Mouse (Mus musculus): ENCODE results near the gene Spaca6. TPM values are rescaled to one million over a fixed set of nuclear protein-coding genes. Genes with fewer than 3 reads are reported as not detected.
A peak's percentile ranks its signal among the peaks of the same experiment; 100 is the strongest.

The Spaca6 gene
- total and polyA plus RNA-seq, 2 experiments, result 2.9 to 6.5 TPM

DNA sequence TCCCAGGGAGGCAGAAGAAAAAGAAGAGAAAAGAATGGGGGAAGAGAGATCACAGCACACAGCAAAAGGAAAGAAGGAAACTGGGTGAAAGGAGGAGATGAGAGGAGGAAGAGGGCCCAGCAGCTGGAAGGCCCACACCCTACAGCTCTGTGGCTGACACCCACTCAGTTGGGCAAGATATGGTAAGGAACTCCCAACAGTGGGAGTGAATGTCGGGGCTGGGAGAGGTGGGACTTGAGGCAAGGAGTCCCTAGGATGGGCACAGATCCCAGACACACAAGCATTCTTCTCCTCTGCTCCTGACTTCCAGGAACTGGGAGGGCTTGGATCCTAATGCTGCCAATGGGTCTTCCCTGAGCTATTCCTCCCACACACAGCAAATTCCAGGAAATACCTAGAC is 35.4 kb downstream of the Spaca6 start:
- H3K27me3 ChIP-seq (ENCODE audit: control insufficient read depth, insufficient read depth, low read length), result no peaks in the 10 kb centered on the region
- no peak overlapping the region for H3K9ac ChIP-seq (ENCODE audit: low read depth, low read length)
- H3K36me3 ChIP-seq (ENCODE audit: control insufficient read depth, insufficient read depth, low read length), result no peaks in the 10 kb centered on the region
- H3K4me3 ChIP-seq (ENCODE audit: insufficient read depth, low read depth, low read length), result no peak overlapping the region
- 67% methylated on average over 1 of the region's 1 CpGs for WGBS
- no peak overlapping the region for H3K27ac ChIP-seq (replicated peaks; ENCODE audit: insufficient read depth, low read depth, low read length)
- no peaks in the 10 kb centered on the region for H3K79me2 ChIP-seq (ENCODE audit: control insufficient read depth, insufficient read depth, low read length)
- DNase-seq (ENCODE audit: extremely low read depth, low read depth, low spot score), result no peak
- no peak for TF ChIP-seq CTCF (IDR thresholded peaks at IDR 0.05; ENCODE audit: low read depth, low read length)
- TF ChIP-seq POLR2A (IDR thresholded peaks at IDR 0.05; ENCODE audit: extremely low read depth, insufficient read depth, low read length), result no peak
- peaks cover 2% of the 10 kb centered on the region; the same call in 1 of the 2 replicates for H3K4me1 ChIP-seq (ENCODE audit: control insufficient read depth, insufficient read depth, low read length)

DNA sequence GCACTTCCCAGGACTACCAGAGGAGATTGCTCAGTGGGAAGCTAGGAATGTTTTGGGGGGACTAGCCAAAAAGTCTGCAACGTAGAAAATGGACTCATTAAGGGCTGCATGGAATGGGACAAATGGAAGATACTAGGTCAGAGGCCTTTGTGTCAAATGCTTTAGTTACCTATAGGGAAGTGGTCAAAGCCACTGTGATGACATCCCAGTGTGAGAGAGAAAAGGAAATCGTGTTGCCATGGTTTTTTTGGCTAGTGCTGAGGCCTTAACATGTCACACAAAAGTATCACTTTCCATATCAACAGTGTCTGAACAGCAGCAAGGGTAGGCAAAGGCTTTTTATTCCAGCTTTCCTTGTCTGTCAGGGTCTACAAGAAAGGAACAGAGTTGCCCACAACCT is 38.2 kb downstream of the Spaca6 start:
- Histone ChIP-seq H3K9ac (ENCODE audit: low read depth, low read length) (no peak overlapping the region), H3K79me2 (ENCODE audit: control insufficient read depth, insufficient read depth, low read length) (no peaks in the 10 kb centered on the region), H3K36me3 (ENCODE audit: control insufficient read depth, insufficient read depth, low read length) (no peaks in the 10 kb centered on the region), H3K4me1 (ENCODE audit: control insufficient read depth, insufficient read depth, low read length) (peaks cover 2% of the 10 kb centered on the region; the same call in 1 of the 2 replicates), H3K27me3 (ENCODE audit: control insufficient read depth, insufficient read depth, low read length) (no peaks in the 10 kb centered on the region), H3K4me3 (ENCODE audit: insufficient read depth, low read depth, low read length) (no peak overlapping the region), H3K27ac (replicated peaks; ENCODE audit: insufficient read depth, low read depth, low read length) (no peak overlapping the region)
- TF ChIP-seq POLR2A (IDR thresholded peaks at IDR 0.05; ENCODE audit: extremely low read depth, insufficient read depth, low read length), result no peak
- TF ChIP-seq CTCF (IDR thresholded peaks at IDR 0.05; ENCODE audit: low read depth, low read length), result no peak
- WGBS, result 68% methylated on average over 2 of the region's 2 CpGs
- peak; percentile 22 for DNase-seq (ENCODE audit: extremely low read depth, low read depth, low spot score)

DNA sequence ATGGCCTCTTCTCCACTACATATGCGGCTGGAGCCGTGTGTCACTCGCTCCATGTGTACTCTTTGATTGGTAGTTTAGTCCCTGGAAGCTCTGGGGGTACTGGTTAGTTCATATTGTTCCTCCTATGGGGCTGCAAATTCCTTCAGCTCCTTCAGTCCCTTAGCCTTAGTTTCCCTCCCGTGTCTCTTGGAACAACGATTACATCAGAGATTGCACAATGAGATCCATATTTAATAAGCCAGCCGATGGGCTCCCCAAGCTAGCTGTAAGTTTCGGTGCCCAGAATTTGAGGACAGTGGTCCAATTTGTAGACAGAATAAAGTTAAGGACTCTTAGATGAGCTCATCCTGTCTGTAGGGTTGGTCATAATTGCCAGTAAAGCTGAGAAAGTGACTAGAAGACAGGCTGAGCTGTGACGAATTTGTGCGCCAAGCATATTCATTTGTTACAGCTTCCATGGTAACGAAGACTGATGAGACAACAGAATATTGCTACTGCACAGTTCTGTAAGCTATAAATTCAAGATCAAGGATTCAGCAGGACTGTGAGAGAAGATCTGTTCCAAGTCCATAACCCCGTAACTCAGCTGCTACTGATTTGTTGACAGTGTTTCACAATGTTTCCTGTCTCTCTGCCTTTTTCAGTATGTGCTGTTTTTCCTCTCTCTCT is 40.0 kb downstream of the Spaca6 start:
- Histone ChIP-seq H3K27me3 (ENCODE audit: control insufficient read depth, insufficient read depth, low read length) (no peaks in the 10 kb centered on the region), H3K36me3 (ENCODE audit: control insufficient read depth, insufficient read depth, low read length) (no peaks in the 10 kb centered on the region), H3K4me1 (ENCODE audit: control insufficient read depth, insufficient read depth, low read length) (peaks cover 2% of the 10 kb centered on the region; the same call in 1 of the 2 replicates), H3K27ac (replicated peaks; ENCODE audit: insufficient read depth, low read depth, low read length) (no peak overlapping the region), H3K9ac (ENCODE audit: low read depth, low read length) (no peak overlapping the region), H3K79me2 (ENCODE audit: control insufficient read depth, insufficient read depth, low read length) (no peaks in the 10 kb centered on the region), H3K4me3 (ENCODE audit: insufficient read depth, low read depth, low read length) (no peak overlapping the region)
- DNase-seq (ENCODE audit: extremely low read depth, low read depth, low spot score), result peak; percentile 42
- WGBS, result 49% methylated on average over 11 of the region's 11 CpGs
- no peak for TF ChIP-seq POLR2A (IDR thresholded peaks at IDR 0.05; ENCODE audit: extremely low read depth, insufficient read depth, low read length)
- TF ChIP-seq CTCF (IDR thresholded peaks at IDR 0.05; ENCODE audit: low read depth, low read length), result no peak

DNA sequence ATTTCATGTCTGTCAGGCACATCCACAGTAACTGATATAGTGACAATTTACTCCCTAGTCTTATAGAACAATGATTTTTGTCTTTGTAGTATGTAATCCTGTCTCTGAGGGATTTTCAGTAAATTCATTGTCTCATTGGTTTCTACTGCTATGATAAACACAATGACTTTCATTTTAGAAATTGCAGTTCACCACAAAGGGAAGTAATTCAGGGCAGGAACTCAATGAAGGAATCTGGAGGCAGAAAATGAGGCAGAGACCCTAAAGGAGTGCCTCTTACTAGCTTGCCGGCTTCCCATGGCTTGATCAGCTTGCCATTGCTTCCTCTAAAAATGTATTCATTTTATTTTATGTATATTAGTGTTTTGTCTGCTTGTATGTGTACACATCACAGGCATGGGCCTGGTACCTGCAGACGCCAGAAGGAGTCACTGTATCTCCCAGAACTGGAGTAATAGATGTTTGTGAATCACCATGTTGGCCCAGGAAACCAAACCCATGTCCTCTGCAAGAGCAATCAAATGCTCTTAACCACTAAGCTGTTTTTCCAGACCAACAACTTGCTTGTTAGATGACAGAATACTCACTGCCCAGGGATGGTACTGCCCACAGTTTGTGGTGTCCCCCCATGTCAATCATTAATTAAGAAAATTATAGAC is 44.1 kb downstream of the Spaca6 start:
- no peak overlapping the region for H3K9ac ChIP-seq (ENCODE audit: low read depth, low read length)
- H3K4me3 ChIP-seq (ENCODE audit: insufficient read depth, low read depth, low read length), result no peak overlapping the region
- no peaks in the 10 kb centered on the region for H3K36me3 ChIP-seq (ENCODE audit: control insufficient read depth, insufficient read depth, low read length)
- H3K79me2 ChIP-seq (ENCODE audit: control insufficient read depth, insufficient read depth, low read length), result no peaks in the 10 kb centered on the region
- DNase-seq (ENCODE audit: extremely low read depth, low read depth, low spot score), result no peak
- WGBS, result 79% methylated on average over 2 of the region's 2 CpGs
- peaks cover 2% of the 10 kb centered on the region; the same call in 1 of the 2 replicates for H3K4me1 ChIP-seq (ENCODE audit: control insufficient read depth, insufficient read depth, low read length)
- no peak for TF ChIP-seq CTCF (IDR thresholded peaks at IDR 0.05; ENCODE audit: low read depth, low read length)
- TF ChIP-seq POLR2A (IDR thresholded peaks at IDR 0.05; ENCODE audit: extremely low read depth, insufficient read depth, low read length), result no peak
- H3K27ac ChIP-seq (replicated peaks; ENCODE audit: insufficient read depth, low read depth, low read length), result 0 out of 2 replicates have a peak overlapping the region, but pooled peaks have one; percentile 24
- H3K27me3 ChIP-seq (ENCODE audit: control insufficient read depth, insufficient read depth, low read length), result no peaks in the 10 kb centered on the region

DNA sequence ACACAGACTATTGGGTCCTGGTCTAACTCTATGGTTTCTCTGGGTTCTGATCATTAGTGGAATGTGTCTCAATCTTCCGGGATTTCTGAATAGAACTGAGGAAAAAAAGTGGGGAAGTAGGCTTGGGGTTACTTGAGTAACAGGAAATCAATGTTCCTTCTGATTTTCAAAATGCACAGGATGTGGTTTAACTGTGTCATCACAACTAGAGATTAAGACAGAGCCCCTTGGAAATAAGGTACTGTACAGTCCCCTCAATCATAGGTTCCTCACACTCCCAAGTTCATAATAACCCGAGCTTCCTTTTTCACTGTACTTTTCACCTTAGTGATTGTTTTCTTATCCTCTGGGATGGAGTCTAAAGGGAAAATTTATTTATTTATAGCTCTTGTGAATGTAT is 44.7 kb downstream of the Spaca6 start:
- Histone ChIP-seq H3K79me2 (ENCODE audit: control insufficient read depth, insufficient read depth, low read length) (no peaks in the 10 kb centered on the region), H3K36me3 (ENCODE audit: control insufficient read depth, insufficient read depth, low read length) (no peaks in the 10 kb centered on the region), H3K9ac (ENCODE audit: low read depth, low read length) (no peak overlapping the region), H3K27ac (replicated peaks; ENCODE audit: insufficient read depth, low read depth, low read length) (no peak overlapping the region), H3K4me1 (ENCODE audit: control insufficient read depth, insufficient read depth, low read length) (peaks cover 2% of the 10 kb centered on the region; the same call in 1 of the 2 replicates), H3K27me3 (ENCODE audit: control insufficient read depth, insufficient read depth, low read length) (no peaks in the 10 kb centered on the region), H3K4me3 (ENCODE audit: insufficient read depth, low read depth, low read length) (no peak overlapping the region)
- 66% methylated on average over 2 of the region's 2 CpGs for WGBS
- TF ChIP-seq CTCF (IDR thresholded peaks at IDR 0.05; ENCODE audit: low read depth, low read length) (no peak), POLR2A (IDR thresholded peaks at IDR 0.05; ENCODE audit: extremely low read depth, insufficient read depth, low read length) (no peak)
- DNase-seq (ENCODE audit: extremely low read depth, low read depth, low spot score), result peak; percentile 49

DNA sequence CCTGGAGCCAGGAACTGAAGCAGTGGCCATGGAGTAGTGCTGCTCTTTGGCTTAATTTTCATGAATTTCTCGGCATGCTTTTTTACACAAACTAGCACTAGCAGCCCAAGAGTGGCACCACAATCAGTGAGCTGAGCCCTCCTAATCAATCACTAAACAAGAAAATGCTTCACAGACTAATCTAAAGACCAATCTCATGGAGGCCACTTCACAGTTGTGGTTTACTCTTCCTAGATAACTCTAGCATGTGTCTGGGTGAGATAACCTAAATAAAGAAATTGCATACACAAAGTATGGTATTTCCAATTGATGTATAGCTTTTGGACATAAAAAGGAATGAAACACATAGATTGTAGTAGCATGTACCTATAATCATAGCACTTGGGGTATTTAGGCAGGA is 52.4 kb downstream of the Spaca6 start:
- Histone ChIP-seq H3K27me3 (ENCODE audit: control insufficient read depth, insufficient read depth, low read length) (no peaks in the 10 kb centered on the region), H3K4me3 (ENCODE audit: insufficient read depth, low read depth, low read length) (no peak overlapping the region), H3K9ac (ENCODE audit: low read depth, low read length) (no peak overlapping the region), H3K79me2 (ENCODE audit: control insufficient read depth, insufficient read depth, low read length) (no peaks in the 10 kb centered on the region), H3K4me1 (ENCODE audit: control insufficient read depth, insufficient read depth, low read length) (no peaks in the 10 kb centered on the region), H3K36me3 (ENCODE audit: control insufficient read depth, insufficient read depth, low read length) (no peaks in the 10 kb centered on the region), H3K27ac (replicated peaks; ENCODE audit: insufficient read depth, low read depth, low read length) (no peak overlapping the region)
- DNase-seq (ENCODE audit: extremely low read depth, low read depth, low spot score), result no peak
- WGBS, result 76% methylated on average over 1 of the region's 1 CpGs
- no peak for TF ChIP-seq POLR2A (IDR thresholded peaks at IDR 0.05; ENCODE audit: extremely low read depth, insufficient read depth, low read length)

Data from liver, adult 2 months (tissue).